Mouse (Mus musculus) Muller cell, postnatal 12 days (primary cell): ENCODE data around the gene Olfr61.
"Not testable (repeated sequence)": the region's sequence is repeated elsewhere in the genome, so short reads cannot be mapped to it uniquely, and the experiment has no call there.

ENCODE experiments used
- DNase-seq: peaks from one replicate; pipeline ENCODE4 v3.0.0-alpha.2; 2015; ENCODE audit errors: inconsistent ontology term

Olfr61 gene

DNA sequence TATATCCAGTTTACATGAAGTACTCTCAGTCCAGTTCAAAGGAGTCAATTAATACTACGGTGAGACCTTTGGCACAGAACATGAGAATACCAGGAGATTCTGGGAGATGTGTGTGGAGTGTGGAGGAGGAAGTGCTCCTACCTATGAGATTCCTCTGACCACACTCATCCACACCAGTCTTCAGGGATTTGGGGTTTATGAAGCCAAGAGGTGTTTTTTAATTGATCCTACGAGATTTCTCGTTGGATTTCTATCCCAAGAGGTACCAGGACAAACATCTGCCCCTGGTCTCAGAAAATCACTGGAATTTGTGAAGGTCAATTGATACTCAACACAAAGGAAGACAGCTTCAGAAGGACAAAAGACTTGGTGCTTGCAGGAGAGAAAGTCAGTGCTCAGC, at the start of gene Olfr61:
Olfr61 (plus strand) TSS at position 301 of the 400 bp plus-strand sequence.
- DNase-seq: not testable (repeated sequence)

DNA sequence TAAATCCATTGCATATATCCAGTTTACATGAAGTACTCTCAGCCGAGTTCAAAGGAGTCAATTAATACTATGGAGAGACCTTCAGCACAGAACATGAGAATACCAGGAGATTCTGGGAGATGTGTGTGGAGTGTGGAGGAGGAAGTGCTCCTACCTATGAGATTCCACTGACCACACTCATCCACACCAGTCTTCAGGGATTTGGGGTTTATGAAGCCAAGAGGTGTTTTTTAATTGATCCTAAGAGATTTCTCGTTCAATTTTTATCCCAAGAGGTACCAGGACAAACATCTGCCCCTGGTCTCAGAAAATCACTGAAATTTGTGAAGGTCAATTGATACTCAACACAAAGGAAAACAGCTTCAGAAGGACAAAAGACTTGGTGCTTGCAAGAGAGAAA, 27.8 kb upstream of the Olfr61 start, which contains the start of gene Olfr46:
Olfr46 (plus strand) TSS at position 301 of the 400 bp plus-strand sequence.
- not testable (repeated sequence) for DNase-seq

GRCm38 (mm10) chr7:140630559-140630958, 1.8 kb downstream of the Olfr61 start:
- DNase-seq: no peak

- DNase-seq: no peak
These were observed 17.4 kb downstream of the Olfr61 start, which contains the start of gene Olfr53 for GRCm38 (mm10) chr7:140646152-140646551. TSS of gene Olfr53 (plus strand) at chr7:140646452.

DNA sequence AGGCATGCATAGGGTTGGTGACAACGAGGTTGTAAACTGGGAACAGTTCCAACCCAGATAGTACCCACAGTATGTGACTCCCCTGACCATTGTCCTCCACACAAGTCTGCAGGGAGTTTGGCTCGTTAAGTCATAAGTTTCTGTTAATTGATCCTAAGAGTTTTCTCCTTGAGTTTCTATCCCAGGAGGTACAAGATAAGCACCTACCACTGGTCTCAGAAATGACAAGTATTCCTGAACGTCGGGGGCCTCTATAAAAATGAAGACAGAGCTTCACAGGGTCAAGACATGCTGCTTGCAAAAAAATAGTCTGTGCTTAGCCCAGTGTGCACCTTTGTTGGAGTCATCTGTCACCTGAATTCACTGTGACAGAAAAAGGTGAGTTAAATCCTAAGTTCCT, 30.9 kb downstream of the Olfr61 start, which contains the start of gene Olfr539:
Olfr539 (plus strand) TSS at position 301 of the 400 bp plus-strand sequence.
- no peak for DNase-seq

DNA sequence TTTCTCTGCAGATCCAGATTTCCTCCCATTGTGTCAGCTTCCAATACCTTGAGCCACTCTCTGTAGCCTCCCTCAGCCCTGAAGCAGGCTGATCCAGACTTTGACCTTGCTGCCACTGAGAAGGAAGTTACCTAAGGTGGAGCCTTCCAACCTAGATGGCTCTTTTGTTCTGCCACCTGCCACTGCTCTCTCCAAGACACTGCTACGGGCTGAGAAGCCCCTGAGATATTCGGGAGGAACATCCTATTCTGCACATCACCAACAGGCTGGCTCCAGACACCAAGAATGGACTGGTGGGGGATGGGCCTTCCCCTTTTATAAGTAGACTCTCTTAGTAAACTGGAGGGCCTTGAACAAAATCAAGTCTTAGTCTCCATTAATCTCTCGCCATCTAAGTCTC, 41.9 kb downstream of the Olfr61 start:
- DNase-seq: not testable (repeated sequence)

GRCm38 (mm10) chr7:140675863-140676262, 47.1 kb downstream of the Olfr61 start:
- DNase-seq: no peak

GRCm38 (mm10) chr7:140679591-140679990, 50.8 kb downstream of the Olfr61 start:
- DNase-seq: not testable (repeated sequence)

DNA sequence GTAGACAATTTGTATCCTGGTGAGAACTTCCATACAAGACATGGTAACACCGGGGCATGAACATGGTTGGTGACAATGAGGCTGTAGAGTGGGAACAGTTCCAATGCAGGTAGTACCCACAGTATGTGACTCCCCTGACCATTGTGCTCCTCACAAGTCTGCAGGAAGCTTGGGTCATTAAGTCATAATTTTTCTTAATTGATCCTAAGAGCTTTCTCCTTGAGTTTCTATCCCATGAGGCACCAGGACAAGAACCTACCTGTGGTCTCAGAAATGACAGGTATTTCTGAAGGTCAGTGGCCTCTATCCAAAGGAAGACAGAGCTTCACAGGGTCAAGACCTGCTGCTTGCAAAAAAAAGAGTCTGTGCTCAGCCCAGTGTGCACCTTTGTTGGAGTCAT, 52.9 kb downstream of the Olfr61 start, which contains the start of gene Olfr45:
Olfr45 (plus strand) TSS at position 301 of the 400 bp plus-strand sequence.
- DNase-seq: no peak
